Mouse (Mus musculus) embryonic stem cell, embryonic (primary cell): ENCODE measurements at regions not wholly inside any gene's neighbourhood (a gene's known extent, or its start where the extent isn't known, plus 50 kb on each side); places are given as distances from the start of the nearest gene placed in this dataset.

Experiments
- CTCF ChIA-PET, 4 experiments: fragments of 300-600 bp in 2 of 4; fragments of 350-600 bp in 2 of 4; sonication (Branson Sonifier 250); formaldehyde crosslinking; loops; one replicate each; lab custom pipeline; 2022; ENCODE audit warnings: inconsistent platforms in 2 of 4; lab: Charles Lee
- POLR2A ChIA-PET, 4 experiments: fragments of 300-600 bp in 2 of 4; fragments of 350-600 bp in 2 of 4; sonication (Branson Sonifier 250); formaldehyde crosslinking; loops; one replicate each; lab custom pipeline; 2022; ENCODE audit warnings: antibody characterized with exemption in 4 of 4, inconsistent platforms in 1 of 4; lab: Charles Lee

GRCm38 (mm10) chr15:84500214-84500613 lies 53.3 kb upstream of the Shisal1 start:
- CTCF ChIA-PET: no interaction called here
- POLR2A ChIA-PET: no interaction called here

GRCm38 (mm10) chr15:84497130-84497529 lies 50.2 kb upstream of the Shisal1 start:
- POLR2A ChIA-PET: no interaction called here
- CTCF ChIA-PET: interaction anchor here in 1 of 4 experiments (1.3 kb wide), 1 partner anchor 285 kb away, joined by 3 read pairs; no protein-coding TSS in a partner anchor
